Mouse (Mus musculus): ENCODE measurements at regions not wholly inside any gene's neighbourhood (a gene's known extent, or its start where the extent isn't known, plus 50 kb on each side); places are given as distances from the start of the nearest gene placed in this dataset.

DNA sequence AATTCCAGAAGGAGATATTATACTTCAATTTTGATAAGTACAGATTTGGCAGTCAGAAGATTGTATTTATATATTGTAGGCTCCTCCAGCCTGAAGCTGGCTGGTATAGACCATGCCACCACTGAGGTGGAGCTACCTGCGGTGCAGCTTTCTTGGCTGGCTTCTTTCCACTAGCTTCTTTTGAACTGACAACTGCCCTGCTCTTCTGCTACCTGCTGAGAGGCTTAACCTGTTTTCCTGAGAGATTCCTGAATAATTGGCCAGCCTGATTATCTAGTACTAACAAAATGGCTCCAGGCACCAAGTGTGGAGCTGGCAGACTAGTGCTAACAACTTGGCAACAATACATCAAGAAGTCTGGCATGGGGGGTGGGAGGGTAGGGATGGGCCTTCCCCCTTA, 132.0 kb downstream of the 4933402N22Rik start:
- TF ChIP-seq CTCF (IDR thresholded peaks at IDR 0.05; ENCODE audit: control insufficient read depth, insufficient read depth, insufficient read length): no peak
- no peak for TF ChIP-seq USF1 (IDR thresholded peaks at IDR 0.05; ENCODE audit: low read depth)
- no peak for TF ChIP-seq FOSL1 (IDR thresholded peaks at IDR 0.05; ENCODE audit: insufficient read depth, low read length, poor library complexity, severe bottlenecking)
- TF ChIP-seq MAX (IDR thresholded peaks at IDR 0.05): no peak
- TF ChIP-seq MYOG (IDR thresholded peaks at IDR 0.05; ENCODE audit: control insufficient read depth, extremely low read depth, insufficient read length): no peak

Measured in C2C12 (cell line).